Mouse (Mus musculus) embryonic facial prominence, embryonic 15.5 days (tissue): ENCODE measurements around the gene Ptger1. TPM values are rescaled to one million over a fixed set of nuclear protein-coding genes. Genes with fewer than 3 reads are reported as not detected.

Experiments used
- ATAC-seq: fragments of 200-750 bp; cut with Nextera tagmentation; 2 replicates; pipeline ENCODE4 v1.8.0; 2017; ENCODE audit warnings: low read depth, moderate TSS enrichment; ENCODE audit not compliant: insufficient number of reproducible peaks, low FRiP score, low TSS enrichment
- H3K27ac ChIP-seq: fragments of 300-500 bp; sonication (generic); replicated peaks from 2 replicates; pipeline ENCODE4 v1.5.1; 2015; ENCODE audit warnings: mild to moderate bottlenecking, inconsistent platforms
- H3K27me3 ChIP-seq: fragments of 300-500 bp; sonication (generic); 2 replicates; pipeline ENCODE4 v1.6.1; 2015; ENCODE audit warnings: inconsistent platforms
- H3K36me3 ChIP-seq: fragments of 300-500 bp; sonication (generic); 2 replicates; pipeline ENCODE4 v1.6.1; 2015; ENCODE audit warnings: mild to moderate bottlenecking, inconsistent platforms
- H3K4me1 ChIP-seq: fragments of 300-500 bp; sonication (generic); 2 replicates; pipeline ENCODE4 v1.6.1; 2015; ENCODE audit warnings: inconsistent platforms
- H3K4me2 ChIP-seq: fragments of 300-500 bp; sonication (generic); replicated peaks from 2 replicates; pipeline ENCODE4 v1.6.1; 2015; ENCODE audit warnings: mild to moderate bottlenecking, inconsistent platforms
- H3K4me3 ChIP-seq: fragments of 300-500 bp; sonication (generic); replicated peaks from 2 replicates; pipeline ENCODE4 v1.5.1; 2015; ENCODE audit warnings: mild to moderate bottlenecking, inconsistent platforms
- H3K9ac ChIP-seq: fragments of 300-500 bp; sonication (generic); 2 replicates; pipeline ENCODE4 v1.6.1; 2015; ENCODE audit warnings: inconsistent platforms
- H3K9me3 ChIP-seq: fragments of 300-500 bp; sonication (generic); replicated peaks from 2 replicates; pipeline ENCODE4 v1.6.1; 2016; ENCODE audit warnings: inconsistent platforms
- WGBS: fragments of 180-500 bp; shearing (Covaris S2); methylation state at CpG from one replicate; pipeline ENCODE4 v1.1.7; 2015; 5-methylcytosine and 5-hydroxymethylcytosine counted together
- polyA plus RNA-seq: library from polyadenylated mRNA; unstranded; fragments of >200 nt; fragmentation: Nextera tagmentation; extraction: Ambion mirVana; gene quantifications from 2 replicates; pipeline ENCODE4 v1.2.1, GENCODE M21; 2015

Ptger1 gene
- polyA plus RNA-seq, 1 experiment from 2014 or later, result 1.4 TPM

DNA sequence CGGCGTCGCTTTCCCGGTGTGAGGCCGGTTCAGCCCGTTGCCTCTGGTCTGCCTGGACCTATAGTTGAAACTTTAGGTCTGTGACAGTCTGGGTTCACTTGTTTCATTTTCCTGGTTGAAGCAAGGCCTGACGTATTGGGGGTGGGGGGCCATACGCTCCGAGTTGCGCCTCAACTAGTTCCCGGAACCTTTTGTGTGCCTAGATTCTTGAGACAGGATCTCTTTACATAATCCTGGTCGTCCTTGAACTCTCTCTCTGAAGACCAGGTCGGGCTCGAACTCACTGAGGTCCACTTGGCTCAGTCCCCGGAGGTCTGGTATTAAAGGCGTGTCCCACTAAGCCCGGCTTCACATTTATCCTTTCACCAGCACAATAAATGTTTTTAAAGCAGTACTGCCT lies 49.3 kb downstream of the Ptger1 start:
- Histone ChIP-seq H3K4me1 (peaks cover 15% of the 10 kb centered on the region), H3K4me3 (peak overlapping the region; percentile 61), H3K9me3 (no peaks in the 10 kb centered on the region), H3K4me2 (peak overlapping the region; percentile 67), H3K27ac (peak overlapping the region; percentile 90), H3K27me3 (no peaks in the 10 kb centered on the region), H3K36me3 (peaks cover 15% of the 10 kb centered on the region), H3K9ac (peak overlapping the region; percentile 50)
- under 1% methylated on average over 17 of the region's 17 CpGs for WGBS
- ATAC-seq, result no peak

DNA sequence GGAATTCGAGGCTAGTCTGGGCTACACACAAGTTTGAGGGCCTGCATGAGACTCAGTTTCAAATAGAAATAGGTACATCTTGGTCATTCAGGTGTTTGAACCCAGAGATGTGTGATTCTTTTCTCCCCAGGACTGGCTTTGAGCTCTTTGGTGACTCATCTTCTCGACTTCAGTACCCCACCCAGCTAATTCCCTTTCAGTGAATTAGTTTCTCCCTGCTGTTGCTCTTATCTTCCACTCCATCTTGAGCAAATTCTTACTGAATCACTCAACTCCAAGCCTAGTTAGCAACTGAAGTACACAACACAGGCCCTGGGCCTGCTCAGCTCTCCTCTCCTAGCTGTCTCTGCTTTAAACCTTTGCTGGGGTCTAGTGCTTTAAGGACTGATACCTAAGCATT lies 50.1 kb downstream of the Ptger1 start:
- Histone ChIP-seq H3K4me2 (peak overlapping the region; percentile 67), H3K9me3 (no peaks in the 10 kb centered on the region), H3K4me3 (peak overlapping the region; percentile 61), H3K9ac (no peak overlapping the region), H3K27me3 (no peaks in the 10 kb centered on the region), H3K4me1 (peaks cover 15% of the 10 kb centered on the region), H3K27ac (no peak overlapping the region), H3K36me3 (peaks cover 23% of the 10 kb centered on the region)
- 61% methylated on average over 2 of the region's 2 CpGs for WGBS
- no peak for ATAC-seq

DNA sequence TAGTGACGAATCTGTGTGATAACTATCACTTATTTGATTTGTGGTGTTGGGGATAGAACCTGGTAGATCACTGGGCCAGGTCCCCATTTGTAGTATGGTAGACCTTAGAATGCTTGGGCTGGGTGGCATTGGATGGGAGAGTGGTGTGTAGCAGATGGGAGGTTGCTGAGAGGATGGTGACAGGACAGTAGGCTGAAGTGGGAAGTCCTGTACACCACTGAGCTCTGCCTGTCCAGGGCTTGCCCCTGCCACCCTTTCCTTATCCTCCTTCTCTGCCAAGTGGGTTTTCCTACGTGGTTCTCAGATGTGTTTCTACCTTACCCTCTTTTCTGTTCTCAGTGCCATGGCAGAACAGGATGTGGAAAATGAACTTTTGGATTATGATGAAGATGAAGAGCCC lies 52.6 kb downstream of the Ptger1 start:
- peaks cover 15% of the 10 kb centered on the region for H3K4me1 ChIP-seq
- H3K36me3 ChIP-seq, result peaks cover 48% of the 10 kb centered on the region
- no peak overlapping the region for H3K4me3 ChIP-seq
- H3K27me3 ChIP-seq, result no peaks in the 10 kb centered on the region
- H3K4me2 ChIP-seq, result no peak overlapping the region
- ATAC-seq, result no peak
- no peak overlapping the region for H3K9ac ChIP-seq
- WGBS, result 82% methylated on average over 2 of the region's 2 CpGs
- no peak overlapping the region for H3K27ac ChIP-seq
- H3K9me3 ChIP-seq, result no peaks in the 10 kb centered on the region

DNA sequence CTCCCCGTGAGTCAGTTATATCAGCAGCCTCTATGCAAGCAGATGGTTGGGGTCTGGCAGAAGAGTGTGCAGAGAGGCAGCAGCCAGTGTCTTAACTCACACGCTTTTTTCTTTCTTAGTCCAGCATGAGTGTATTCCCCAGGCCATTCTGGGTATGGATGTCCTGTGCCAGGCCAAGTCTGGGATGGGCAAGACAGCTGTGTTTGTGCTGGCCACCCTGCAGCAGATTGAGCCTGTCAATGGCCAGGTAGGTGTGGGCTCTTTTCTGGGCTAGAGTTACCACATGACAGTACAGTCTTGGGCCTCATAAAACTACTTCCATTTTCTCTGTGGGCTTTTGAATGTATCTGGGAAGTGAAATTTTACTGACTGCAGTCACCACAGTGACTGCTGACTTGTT lies 53.2 kb downstream of the Ptger1 start:
- whole genome bisulfite sequencing, result 87% methylated on average over 2 of the region's 2 CpGs
- H3K9ac ChIP-seq, result no peak overlapping the region
- H3K4me3 ChIP-seq, result no peak overlapping the region
- H3K36me3 ChIP-seq, result peaks cover 54% of the 10 kb centered on the region
- no peaks in the 10 kb centered on the region for H3K27me3 ChIP-seq
- H3K4me1 ChIP-seq, result peaks cover 17% of the 10 kb centered on the region
- H3K27ac ChIP-seq, result no peak overlapping the region
- H3K9me3 ChIP-seq, result no peaks in the 10 kb centered on the region
- ATAC-seq, result no peak
- no peak overlapping the region for H3K4me2 ChIP-seq

DNA sequence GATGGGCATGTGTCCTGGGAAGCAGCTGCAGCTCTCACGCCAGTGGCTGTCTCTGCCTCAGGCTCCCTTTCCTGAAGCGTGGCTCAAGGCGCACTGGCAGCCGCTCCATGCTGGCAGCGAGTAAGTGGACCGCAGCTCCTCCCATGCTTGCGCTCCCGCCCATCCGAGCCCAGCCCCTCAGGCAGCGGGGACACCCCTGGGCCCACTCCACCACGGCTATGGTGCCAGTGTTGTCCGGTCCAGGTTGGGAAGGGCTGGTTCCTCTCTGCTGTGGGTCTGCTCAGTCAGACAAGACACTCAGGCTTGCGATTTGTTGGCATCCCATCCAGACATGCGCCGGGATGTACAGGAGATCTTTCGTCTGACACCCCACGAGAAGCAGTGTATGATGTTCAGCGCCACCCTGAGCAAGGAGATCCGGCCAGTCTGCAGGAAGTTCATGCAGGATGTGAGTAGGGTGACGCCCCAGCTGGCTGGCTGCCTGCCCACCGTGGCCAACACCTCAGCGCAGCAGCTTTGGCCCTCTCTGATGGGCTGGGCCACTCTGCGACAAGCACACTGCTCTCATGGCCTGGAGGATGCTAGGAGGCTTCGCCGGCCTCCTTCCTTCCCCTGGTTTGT lies 55.0 kb downstream of the Ptger1 start:
- peaks cover 72% of the 10 kb centered on the region for H3K36me3 ChIP-seq
- no peak overlapping the region for H3K9ac ChIP-seq
- no peak overlapping the region for H3K27ac ChIP-seq
- WGBS, result 88% methylated on average over 25 of the region's 25 CpGs
- no peaks in the 10 kb centered on the region for H3K9me3 ChIP-seq
- no peak for ATAC-seq
- H3K27me3 ChIP-seq, result no peaks in the 10 kb centered on the region
- H3K4me1 ChIP-seq, result peaks cover 12% of the 10 kb centered on the region
- no peak overlapping the region for H3K4me3 ChIP-seq
- no peak overlapping the region for H3K4me2 ChIP-seq

Other genes with a start within 250 kb of the Ptger1 start
- gene Scoc, start 208.3 kb upstream of the Ptger1 start, polyA plus RNA-seq, result 99.0 and 103 TPM in 2 replicates
- 0.14 and 0.36 TPM in 2 replicates for gene Olfr370, start 130.9 kb upstream of the Ptger1 start, polyA plus RNA-seq
- 285 and 288 TPM in 2 replicates for gene Ndufb7, start 100.0 kb upstream of the Ptger1 start, polyA plus RNA-seq
- gene Tecr, start 58.7 kb upstream of the Ptger1 start, polyA plus RNA-seq, result 540 and 549 TPM in 2 replicates
- 75.2 and 76.6 TPM in 2 replicates for gene Dnajb1, start 58.5 kb upstream of the Ptger1 start, polyA plus RNA-seq
- 180 and 192 TPM in 2 replicates for gene Gipc1, start 14.0 kb upstream of the Ptger1 start, polyA plus RNA-seq
- gene Pkn1, start 32.5 kb downstream of the Ptger1 start, polyA plus RNA-seq, result 23.7 and 25.8 TPM in 2 replicates
- 132 and 134 TPM in 2 replicates for gene Ddx39, start 48.5 kb downstream of the Ptger1 start, polyA plus RNA-seq
- gene Adgre5, start 74.6 kb downstream of the Ptger1 start, polyA plus RNA-seq, result 44.3 and 50.1 TPM in 2 replicates
- 22.8 and 23.2 TPM in 2 replicates for gene Adgrl1, start 233.4 kb downstream of the Ptger1 start, polyA plus RNA-seq